Mouse (Mus musculus) gastrocnemius, adult 18-20 months (tissue): ENCODE measurements around the gene Sfta2. TPM values are rescaled to one million over a fixed set of nuclear protein-coding genes. Genes with fewer than 3 reads are reported as not detected.

Experiments used
- DNase-seq: peaks from one replicate; pipeline ENCODE4 v3.0.0; 2021; ENCODE audit warnings: low spot score
- total RNA-seq, 2 experiments: library from RNA; stranded (reverse); gene quantifications; 2 replicates each; pipeline ENCODE4 v1.2.3; 2021

The Sfta2 gene
- total RNA-seq, 2 experiments from 2014 or later = not detected

DNA sequence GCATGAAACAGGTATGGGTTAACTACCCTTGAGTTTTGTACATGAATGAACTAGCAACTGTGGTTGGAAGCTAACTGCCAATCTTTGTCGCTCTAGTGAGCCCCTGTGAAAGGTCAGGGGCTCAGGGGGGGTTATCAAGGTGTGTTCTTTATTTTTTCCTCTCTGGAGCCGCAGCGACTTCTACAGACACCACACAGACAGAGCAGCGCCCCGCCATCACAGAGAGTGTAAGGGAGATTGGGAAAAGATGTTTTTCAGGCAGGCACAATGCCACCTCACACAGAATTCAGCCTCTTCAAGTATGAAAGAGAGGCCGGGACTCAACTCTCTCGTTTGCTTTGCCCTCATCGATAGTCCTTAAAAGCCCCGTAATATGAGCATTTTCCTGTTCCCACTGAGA is 9.2 kb upstream of the Sfta2 start:
- no peak for DNase-seq

DNA sequence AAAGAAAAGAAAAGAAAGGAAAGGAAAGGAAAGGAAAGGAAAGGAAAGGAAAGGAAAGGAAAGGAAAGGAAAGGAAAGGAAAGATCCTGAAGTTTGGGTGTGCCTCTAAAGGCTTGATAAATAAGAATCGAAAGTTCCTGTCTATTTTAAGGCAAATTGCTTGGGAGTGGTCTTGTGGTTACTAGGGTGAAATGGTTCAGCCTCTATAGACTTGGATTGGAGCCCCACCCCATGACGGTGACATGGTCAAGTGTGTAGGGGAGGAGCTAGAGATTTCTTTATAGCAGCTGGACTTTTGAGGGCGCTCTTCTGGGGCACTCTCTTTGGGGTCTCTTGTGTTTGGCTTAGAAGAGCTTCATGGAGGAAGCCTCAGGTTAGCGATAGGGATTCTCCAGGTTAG is 7.6 kb upstream of the Sfta2 start:
- no peak for DNase-seq

GRCm38 (mm10) chr17:35594456-35594855 is 6.9 kb upstream of the Sfta2 start:
- DNase-seq = no peak

- no peak for DNase-seq
Observed at GRCm38 (mm10) chr17:35597399-35597798, 4.0 kb upstream of the Sfta2 start.

DNA sequence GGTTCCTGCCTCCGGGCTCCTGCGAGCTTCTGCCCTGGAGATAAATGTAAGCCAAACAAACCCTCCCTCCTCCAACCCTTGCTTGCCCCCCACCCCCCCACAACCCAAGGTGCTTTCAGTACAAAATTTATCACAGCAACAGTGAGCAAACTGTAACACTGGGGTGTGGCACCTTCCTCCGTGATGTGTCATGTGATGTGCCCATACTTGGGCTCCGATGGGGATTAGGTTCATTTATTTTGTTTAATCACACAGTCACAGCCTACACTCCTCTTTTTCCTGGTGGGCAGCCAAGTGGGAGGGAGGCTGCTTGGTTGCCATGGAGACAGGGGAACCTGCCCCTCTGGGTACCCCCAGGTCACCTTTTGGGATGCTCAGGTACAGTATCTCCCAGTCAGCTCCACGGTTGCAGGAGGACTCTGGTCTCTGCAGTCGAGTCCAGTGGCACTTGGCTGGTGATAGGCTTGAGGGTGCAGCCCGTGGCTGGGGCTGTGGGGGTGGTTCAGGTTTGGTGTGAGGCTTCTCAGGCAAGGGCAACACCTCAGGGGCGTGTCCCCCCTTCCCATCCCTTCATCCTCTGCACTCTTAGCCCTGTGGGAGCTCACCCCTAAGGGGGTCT is 496 bp downstream of the Sfta2 start:
- no peak for DNase-seq

- DNase-seq = no peak
Observed at GRCm38 (mm10) chr17:35617127-35617526, 15.8 kb downstream of the Sfta2 start.

DNA sequence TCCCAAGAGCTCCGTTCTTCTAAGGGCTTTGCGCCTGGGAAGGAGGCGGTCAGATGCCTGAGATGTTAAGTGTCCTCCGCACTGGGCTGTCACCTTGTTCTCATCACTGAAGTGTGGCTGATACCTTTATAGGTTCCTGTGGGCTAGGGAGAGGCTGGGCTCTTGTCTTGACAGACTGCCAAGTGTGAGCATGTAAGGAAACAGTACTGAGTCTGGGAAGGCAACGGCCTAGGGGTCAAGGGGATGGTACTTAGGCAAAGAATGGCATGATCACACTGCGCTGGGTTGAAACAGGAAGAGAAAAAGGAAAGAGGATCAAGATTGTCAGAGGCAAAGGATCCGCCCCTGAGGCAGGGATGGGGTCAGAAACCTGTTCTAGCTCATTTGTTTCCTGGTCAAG is 25.2 kb downstream of the Sfta2 start, which contains the start of gene Gm9573:
Gene Gm9573, minus strand, starts transcription at position 101 of the 400 bp plus-strand sequence.
- DNase-seq = no peak

- DNase-seq = no peak
Observed at GRCm38 (mm10) chr17:35633992-35634391, 32.6 kb downstream of the Sfta2 start.

DNA sequence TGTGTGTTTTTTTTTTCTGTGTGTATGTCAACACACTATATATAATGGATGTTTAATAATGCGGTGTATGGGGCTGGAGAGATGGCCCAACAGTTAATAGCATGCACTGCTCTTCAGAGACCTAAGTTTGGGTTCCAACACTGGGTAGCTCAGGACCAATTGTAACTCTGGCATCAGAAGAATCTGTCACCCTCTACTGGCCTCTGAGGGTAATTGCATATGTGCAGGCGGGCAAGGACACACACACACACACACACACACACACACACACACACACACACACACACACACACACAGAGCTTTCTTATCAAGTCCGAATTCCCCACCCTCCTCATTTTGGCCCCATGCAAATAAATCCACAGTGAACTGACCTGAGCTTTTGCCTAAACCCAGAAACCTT is 33.9 kb downstream of the Sfta2 start:
- DNase-seq = no peak

GRCm38 (mm10) chr17:35635699-35636111 is 34.4 kb downstream of the Sfta2 start:
- DNase-seq = peak; percentile 62

GRCm38 (mm10) chr17:35636363-35636762 is 35.0 kb downstream of the Sfta2 start:
- DNase-seq = peak; percentile 20

GRCm38 (mm10) chr17:35638475-35639190 is 37.3 kb downstream of the Sfta2 start:
- peak; percentile 42 for DNase-seq

GRCm38 (mm10) chr17:35639352-35639751 is 38.0 kb downstream of the Sfta2 start:
- no peak for DNase-seq

- DNase-seq = no peak
Observed at GRCm38 (mm10) chr17:35643609-35644236, 42.4 kb downstream of the Sfta2 start, which contains the start of gene Mucl3. Gene Mucl3, minus strand, starts transcription at chr17:35643695.

- DNase-seq = no peak
Observed at GRCm38 (mm10) chr17:35649429-35649828, 48.1 kb downstream of the Sfta2 start.

GRCm38 (mm10) chr17:35653086-35653485 is 51.7 kb downstream of the Sfta2 start:
- DNase-seq = no peak

DNA sequence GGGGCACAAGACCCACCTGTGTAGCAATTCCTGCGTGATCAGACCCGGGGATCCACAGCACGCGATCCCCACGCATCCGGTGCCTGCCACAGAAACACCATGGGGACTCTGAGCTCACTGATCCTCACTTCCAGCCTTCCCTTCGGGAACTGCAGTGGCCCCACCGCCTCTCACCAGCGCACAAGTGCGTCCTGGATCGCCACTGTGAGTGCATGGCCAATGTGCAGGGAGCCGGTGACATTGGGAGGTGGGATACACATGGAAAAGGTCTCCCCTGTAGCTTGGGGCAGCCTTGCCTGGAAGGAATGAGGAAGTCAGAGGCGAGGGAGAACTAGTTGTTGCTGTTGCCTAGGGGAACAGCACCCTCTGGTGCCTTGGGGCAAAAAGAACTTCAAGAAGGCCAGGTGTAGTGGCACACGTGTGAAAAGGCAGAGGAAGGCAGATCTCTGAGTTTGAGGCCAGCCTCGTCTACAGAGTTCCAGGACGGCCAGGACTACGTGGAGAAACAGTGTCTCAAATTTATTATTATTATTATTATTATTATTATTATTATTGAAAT is 64.7 kb downstream of the Sfta2 start:
- no peak for DNase-seq

DNA sequence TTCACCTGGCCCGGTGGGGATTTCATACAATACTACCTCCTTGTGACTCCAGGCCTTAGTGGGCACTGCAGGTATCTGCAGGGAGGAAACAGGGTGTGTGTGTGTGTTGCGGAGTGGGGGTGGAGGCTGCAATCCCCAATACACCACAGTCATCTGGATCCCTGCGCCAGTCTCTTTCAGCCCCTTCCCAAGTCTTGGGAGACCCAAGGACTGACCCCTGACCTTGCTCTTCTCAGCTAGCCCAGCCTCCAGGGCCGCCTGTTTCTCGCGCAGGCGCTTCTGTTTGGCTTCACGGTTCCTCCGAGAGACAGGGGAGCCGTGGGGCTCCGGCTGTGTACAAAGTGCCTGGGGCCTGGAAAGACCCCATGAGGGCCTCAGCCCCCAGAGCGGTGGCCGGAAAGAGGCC is 65.5 kb downstream of the Sfta2 start:
- DNase-seq = no peak

GRCm38 (mm10) chr17:35667334-35668065 is 66.2 kb downstream of the Sfta2 start, which contains the start of gene Vars2:
Gene Vars2, minus strand, starts transcription at chr17:35667592.
- DNase-seq = peak; percentile 95

DNA sequence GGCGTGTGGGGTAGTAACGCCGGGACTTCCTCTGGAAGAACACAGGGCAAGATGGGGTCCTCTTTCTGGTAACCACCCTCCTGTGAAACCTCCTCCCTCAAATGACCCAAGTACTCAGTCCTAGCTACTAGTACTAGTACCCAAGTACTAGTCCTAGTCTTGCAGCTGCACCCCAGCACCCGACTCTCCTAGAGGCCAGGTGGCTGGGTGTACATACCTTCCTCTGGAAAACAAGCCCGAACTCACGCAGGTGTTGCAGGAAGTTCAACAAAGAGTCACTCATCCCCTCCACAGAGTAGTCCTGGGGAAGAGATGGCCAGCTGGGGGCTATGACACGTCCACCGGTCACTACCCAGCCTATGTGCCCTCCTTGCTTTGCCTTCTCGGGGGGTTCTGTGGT is 68.4 kb downstream of the Sfta2 start:
- DNase-seq = no peak

DNA sequence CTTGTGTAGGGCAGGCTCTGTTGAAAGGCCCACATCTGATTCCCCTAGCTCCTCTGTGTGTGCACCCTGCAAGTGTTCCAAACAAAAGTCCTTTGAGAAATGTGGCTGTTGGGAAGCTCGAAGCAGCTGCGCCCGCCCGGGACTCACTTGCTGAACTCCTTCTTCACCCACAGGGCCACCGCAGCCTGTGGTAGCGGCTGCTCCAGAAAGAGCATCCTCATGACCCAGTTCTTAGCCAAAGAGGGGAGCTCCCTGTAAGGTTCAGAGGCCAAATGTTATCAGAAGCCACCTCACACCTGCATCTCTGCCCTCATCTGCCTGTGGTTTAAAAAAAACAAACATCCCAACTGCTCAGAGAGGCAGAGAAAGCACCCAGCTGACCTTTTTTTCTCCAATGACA is 70.5 kb downstream of the Sfta2 start:
- DNase-seq = no peak

DNA sequence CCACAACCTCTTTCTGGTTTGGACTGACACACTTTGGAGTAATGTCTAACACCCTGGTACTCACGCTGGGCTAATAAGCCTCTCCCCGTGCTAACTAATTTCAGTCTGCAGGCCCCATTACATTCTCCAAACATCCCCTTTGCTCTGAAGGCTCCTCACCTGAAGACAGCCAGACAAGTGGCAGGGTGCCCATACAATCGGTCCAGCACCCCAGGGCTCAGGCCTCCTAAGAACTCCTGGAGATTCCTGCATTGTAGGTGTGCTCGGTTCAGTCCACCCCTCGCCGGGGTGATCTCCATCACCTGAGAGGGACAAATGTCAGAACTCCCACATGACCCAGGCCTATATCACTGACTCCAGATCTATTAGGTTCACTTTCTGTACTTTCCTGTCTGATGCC is 71.2 kb downstream of the Sfta2 start:
- no peak for DNase-seq
